Mouse (Mus musculus): ENCODE measurements around the gene Sgcd.

DNA sequence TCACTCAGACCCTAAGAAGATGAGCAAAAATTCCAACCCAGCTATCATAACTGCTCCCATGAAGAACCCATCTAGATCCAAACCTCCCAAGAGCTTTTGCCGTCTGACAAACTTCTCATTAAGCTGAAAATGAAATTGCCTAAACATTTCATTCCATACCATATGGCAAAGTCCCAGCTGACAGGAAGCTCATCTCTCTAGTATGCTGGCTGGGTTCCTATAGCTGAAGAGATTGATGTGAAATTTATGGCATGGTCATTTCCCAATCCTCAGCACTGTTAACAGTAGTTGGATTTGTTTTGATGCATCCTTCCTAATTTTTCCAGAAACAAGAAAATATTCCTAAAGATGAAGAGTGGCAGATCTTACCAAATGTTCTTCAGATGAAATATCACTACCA lies 867.9 kb downstream of the Sgcd start:
- TF ChIP-seq CTCF (IDR thresholded peaks at IDR 0.05; ENCODE audit: low read depth) (no peak), EP300 (IDR thresholded peaks at IDR 0.05; ENCODE audit: low read depth) (no peak)
